Mouse (Mus musculus) E14TG2a.4 (cell line): Measurements from ENCODE around the gene Gm10337.

Experiments
- CTCF ChIP-seq: conservative IDR thresholded peaks from 2 replicates; pipeline ENCODE4 v1.5.1; 2014; ENCODE audit warnings: low read length
- POU5F1 ChIP-seq: IDR thresholded peaks from 2 replicates; pipeline ENCODE4 v1.6.1; 2014; ENCODE audit warnings: low read length, borderline replicate concordance

GRCm38 (mm10) chr15:102505073-102505769 lies 1.7 kb downstream of the Gm10337 start:
- TF ChIP-seq CTCF (no peak), POU5F1 (no peak)
